Mouse (Mus musculus) stomach, postnatal 0 days (tissue): Measurements from ENCODE around the gene Stard3. TPM values are rescaled to one million over a fixed set of nuclear protein-coding genes. Genes with fewer than 3 reads are reported as not detected.

Experiments used
- ATAC-seq: fragments of 200-750 bp; cut with Nextera tagmentation; 2 replicates; pipeline ENCODE4 v1.8.0; 2017; ENCODE audit not compliant: low FRiP score, low TSS enrichment
- DNase-seq: peaks from one replicate; pipeline ENCODE4 v3.0.0-alpha.2; 2016; ENCODE audit warnings: low spot score
- H3K27ac ChIP-seq: fragments of 300-500 bp; sonication (generic); replicated peaks from 2 replicates; pipeline ENCODE4 v1.5.1; 2014; ENCODE audit warnings: mild to moderate bottlenecking, control low read depth
- H3K27me3 ChIP-seq: fragments of 300-500 bp; sonication (generic); 2 replicates; pipeline ENCODE4 v1.6.1; 2014; ENCODE audit warnings: low read length; ENCODE audit not compliant: control insufficient read depth, insufficient read depth
- H3K36me3 ChIP-seq: fragments of 300-500 bp; sonication (generic); 2 replicates; pipeline ENCODE4 v1.6.1; 2014; ENCODE audit warnings: low read length, mixed read lengths; ENCODE audit not compliant: control insufficient read depth, insufficient read depth
- H3K4me1 ChIP-seq: fragments of 300-500 bp; sonication (generic); replicated peaks from 2 replicates; pipeline ENCODE4 v1.6.1; 2014; ENCODE audit warnings: antibody characterized with exemption; ENCODE audit not compliant: control insufficient read depth, insufficient read depth
- H3K4me2 ChIP-seq: fragments of 300-500 bp; sonication (generic); replicated peaks from 2 replicates; pipeline ENCODE4 v1.6.1; 2014; ENCODE audit warnings: low read depth, mild to moderate bottlenecking, control low read depth, moderate library complexity
- H3K4me3 ChIP-seq: fragments of 300-500 bp; sonication (generic); 2 replicates; pipeline ENCODE4 v1.5.1; 2014; ENCODE audit warnings: low read depth, low read length, control low read depth
- H3K9ac ChIP-seq: fragments of 300-500 bp; sonication (generic); 2 replicates; pipeline ENCODE4 v1.6.1; 2014; ENCODE audit warnings: mild to moderate bottlenecking, low read length, control low read depth, mixed read lengths
- H3K9me3 ChIP-seq: fragments of 300-500 bp; sonication (generic); 2 replicates; pipeline ENCODE4 v1.6.1; 2016; ENCODE audit warnings: low read length; ENCODE audit not compliant: control insufficient read depth
- CTCF ChIP-seq: IDR thresholded peaks from 2 replicates; pipeline ENCODE4 v1.5.1; 2016; ENCODE audit warnings: antibody characterized with exemption, low read depth, mild to moderate bottlenecking, moderate library complexity
- EP300 ChIP-seq: optimal IDR thresholded peaks from 2 replicates; pipeline ENCODE3; 2016; ENCODE audit warnings: antibody characterized with exemption
- WGBS: fragments of 180-500 bp; shearing (Covaris S2); extraction: QIAGEN DNeasy Blood & Tissue Kit; methylation state at CpG from one replicate; pipeline ENCODE4 v1.1.7; 2014; 5-methylcytosine and 5-hydroxymethylcytosine counted together
- polyA plus RNA-seq: library from polyadenylated mRNA; unstranded; fragments of >200 nt; fragmentation: Nextera tagmentation; extraction: Ambion mirVana; gene quantifications from 2 replicates; pipeline ENCODE4 v1.2.1, GENCODE M21; 2015

Stard3 gene
- polyA plus RNA-seq, 1 experiment from 2014 or later, result 24.9 TPM

DNA sequence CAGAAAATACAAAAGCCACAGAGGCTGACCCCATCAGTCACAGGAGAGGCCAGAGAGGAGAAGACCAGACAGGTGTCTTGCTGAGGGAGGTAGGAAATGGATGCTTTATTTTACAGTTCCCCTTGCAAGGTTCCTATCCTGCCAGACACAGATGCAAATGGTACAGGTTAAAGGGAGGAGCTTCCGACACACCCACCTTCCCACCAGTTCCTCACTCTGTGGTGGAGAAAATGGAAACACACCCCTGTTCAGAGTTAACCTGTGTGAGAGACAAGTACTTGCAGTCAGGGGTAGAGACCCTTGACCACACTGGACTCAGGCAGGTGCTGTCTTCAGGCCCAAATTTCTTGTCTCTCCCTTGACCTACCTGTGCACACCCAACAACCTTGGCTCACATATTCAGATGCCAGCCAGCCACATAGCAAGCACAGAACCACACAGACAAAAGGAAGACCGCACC is 27.4 kb upstream of the Stard3 start:
- Histone ChIP-seq H3K27me3 (peaks cover 52% of the 10 kb centered on the region), H3K36me3 (no peaks in the 10 kb centered on the region), H3K27ac (no peak overlapping the region), H3K4me3 (no peak overlapping the region), H3K9ac (no peak overlapping the region), H3K4me1 (no peaks in the 10 kb centered on the region; the same call in 1 of the 2 replicates), H3K9me3 (no peaks in the 10 kb centered on the region), H3K4me2 (no peak overlapping the region)
- no peak for TF ChIP-seq CTCF
- ATAC-seq (no peak), DNase-seq (no peak)
- WGBS, result 60% methylated on average over 2 of the region's 2 CpGs

DNA sequence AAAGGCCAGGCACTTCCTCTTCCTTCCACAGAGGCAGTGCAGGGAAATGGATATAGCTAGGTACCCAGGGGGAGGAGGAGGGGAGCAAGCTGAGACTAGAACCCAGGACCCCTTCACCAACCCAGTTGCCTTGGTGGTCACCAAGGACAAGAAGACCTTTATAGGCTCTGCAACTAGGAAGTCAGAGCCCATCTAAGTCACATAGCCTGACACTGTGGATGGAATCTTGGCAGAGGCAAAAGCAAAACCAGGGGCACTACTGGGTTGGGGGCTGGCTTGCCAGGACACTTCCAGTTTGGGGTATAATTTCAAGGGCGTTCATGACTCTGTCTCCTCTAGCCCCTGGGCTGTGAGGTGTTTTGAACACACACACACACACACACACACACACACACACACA is 26.8 kb upstream of the Stard3 start:
- TF ChIP-seq EP300 (no peak), CTCF (no peak)
- WGBS, result 54% methylated on average over 1 of the region's 1 CpGs
- DNase-seq (no peak), ATAC-seq (no peak)
- Histone ChIP-seq H3K9me3 (no peaks in the 10 kb centered on the region), H3K4me1 (no peaks in the 10 kb centered on the region; the same call in 1 of the 2 replicates), H3K27ac (no peak overlapping the region), H3K9ac (no peak overlapping the region), H3K27me3 (peaks cover 55% of the 10 kb centered on the region), H3K36me3 (no peaks in the 10 kb centered on the region), H3K4me3 (no peak overlapping the region), H3K4me2 (no peak overlapping the region)

DNA sequence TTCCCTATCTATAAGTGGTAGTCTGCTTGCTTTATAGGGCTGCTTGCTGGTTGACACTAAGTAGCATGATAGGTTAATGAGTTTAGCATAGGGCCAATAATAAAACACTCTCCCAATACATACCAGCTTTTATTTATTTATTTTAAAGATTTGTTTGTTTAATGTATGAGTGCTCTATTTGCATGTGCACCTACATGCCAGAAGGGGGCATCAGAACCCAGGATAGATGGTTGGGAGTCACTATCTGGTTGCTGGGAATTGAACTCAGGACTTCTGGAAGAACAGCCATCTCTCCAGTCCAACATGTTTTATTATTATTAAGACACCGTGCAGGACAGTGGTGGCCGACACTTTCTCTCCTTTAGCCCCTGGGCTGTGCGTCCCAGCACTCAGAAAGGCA is 26.0 kb upstream of the Stard3 start:
- H3K9me3 ChIP-seq, result no peaks in the 10 kb centered on the region
- 80% methylated on average over 3 of the region's 3 CpGs for WGBS

DNA sequence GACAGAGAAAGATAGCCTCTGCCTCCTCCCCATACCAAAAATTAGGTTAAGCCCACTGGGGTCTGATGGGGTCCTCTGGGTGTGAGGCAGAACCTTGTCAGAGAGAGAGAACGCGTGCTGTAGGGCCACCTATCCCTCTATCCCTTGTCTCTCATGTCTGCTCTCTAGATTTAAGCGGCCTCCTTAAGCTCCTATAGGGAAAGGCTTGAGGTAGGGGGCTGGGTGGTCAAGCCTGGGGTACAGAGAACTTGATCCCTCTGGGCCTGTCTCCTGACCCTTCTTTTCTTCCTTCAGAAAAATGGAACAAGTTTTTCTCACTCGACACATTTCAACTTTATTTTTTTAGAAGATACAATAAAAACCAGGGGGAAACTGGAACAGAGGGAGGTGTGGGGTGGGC is 25.3 kb upstream of the Stard3 start:
- Histone ChIP-seq H3K4me2 (no peak overlapping the region), H3K9me3 (no peaks in the 10 kb centered on the region), H3K9ac (no peak overlapping the region), H3K4me1 (no peaks in the 10 kb centered on the region; the same call in 1 of the 2 replicates), H3K36me3 (no peaks in the 10 kb centered on the region), H3K27me3 (peaks cover 48% of the 10 kb centered on the region), H3K4me3 (no peak overlapping the region), H3K27ac (no peak overlapping the region)
- ATAC-seq (no peak), DNase-seq (no peak)
- 71% methylated on average over 4 of the region's 4 CpGs for WGBS
- no peak for TF ChIP-seq CTCF

More for the DNA sequence above, 26.0 kb upstream of the Stard3 start:
- TF ChIP-seq EP300 (no peak), CTCF (no peak)
- DNase-seq, result no peak
- H3K4me3 ChIP-seq, result no peak overlapping the region
- no peaks in the 10 kb centered on the region for H3K36me3 ChIP-seq
- H3K27me3 ChIP-seq, result peaks cover 54% of the 10 kb centered on the region
- no peak overlapping the region for H3K9ac ChIP-seq
- H3K27ac ChIP-seq, result no peak overlapping the region
- no peak overlapping the region for H3K4me2 ChIP-seq
- ATAC-seq, result no peak
- H3K4me1 ChIP-seq, result no peaks in the 10 kb centered on the region; the same call in 1 of the 2 replicates

DNA sequence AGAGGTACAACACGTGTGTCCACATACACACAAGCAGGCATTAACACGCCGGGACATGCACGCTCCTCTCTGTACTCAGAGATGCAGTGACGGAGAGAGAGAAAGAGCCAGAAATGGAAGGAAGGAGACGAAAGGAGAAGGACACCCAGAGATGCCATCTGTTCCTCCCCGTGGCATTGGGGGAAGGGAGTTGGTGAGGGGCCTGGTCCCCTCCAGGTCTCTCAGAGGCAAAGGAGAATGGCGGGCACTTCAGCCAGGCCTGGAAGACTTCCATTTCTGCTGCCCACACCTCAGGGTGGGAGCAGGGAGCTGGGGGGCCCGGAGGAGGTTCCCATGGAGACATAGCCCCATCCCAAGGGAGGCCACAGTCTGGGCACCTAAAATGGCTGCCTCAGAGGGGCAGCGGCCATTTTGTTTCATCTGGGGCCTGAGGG is 24.9 kb upstream of the Stard3 start:
- H3K36me3 ChIP-seq, result no peaks in the 10 kb centered on the region
- DNase-seq (no peak), ATAC-seq (no peak)
- H3K4me2 ChIP-seq, result no peak overlapping the region
- H3K27me3 ChIP-seq, result peaks cover 47% of the 10 kb centered on the region; the same call in 1 of the 2 replicates
- H3K9me3 ChIP-seq, result no peaks in the 10 kb centered on the region
- no peak overlapping the region for H3K27ac ChIP-seq
- WGBS, result 71% methylated on average over 10 of the region's 10 CpGs
- no peak overlapping the region for H3K4me3 ChIP-seq
- TF ChIP-seq EP300 (no peak), CTCF (no peak)
- H3K9ac ChIP-seq, result no peak overlapping the region
- H3K4me1 ChIP-seq, result no peaks in the 10 kb centered on the region; the same call in 1 of the 2 replicates

DNA sequence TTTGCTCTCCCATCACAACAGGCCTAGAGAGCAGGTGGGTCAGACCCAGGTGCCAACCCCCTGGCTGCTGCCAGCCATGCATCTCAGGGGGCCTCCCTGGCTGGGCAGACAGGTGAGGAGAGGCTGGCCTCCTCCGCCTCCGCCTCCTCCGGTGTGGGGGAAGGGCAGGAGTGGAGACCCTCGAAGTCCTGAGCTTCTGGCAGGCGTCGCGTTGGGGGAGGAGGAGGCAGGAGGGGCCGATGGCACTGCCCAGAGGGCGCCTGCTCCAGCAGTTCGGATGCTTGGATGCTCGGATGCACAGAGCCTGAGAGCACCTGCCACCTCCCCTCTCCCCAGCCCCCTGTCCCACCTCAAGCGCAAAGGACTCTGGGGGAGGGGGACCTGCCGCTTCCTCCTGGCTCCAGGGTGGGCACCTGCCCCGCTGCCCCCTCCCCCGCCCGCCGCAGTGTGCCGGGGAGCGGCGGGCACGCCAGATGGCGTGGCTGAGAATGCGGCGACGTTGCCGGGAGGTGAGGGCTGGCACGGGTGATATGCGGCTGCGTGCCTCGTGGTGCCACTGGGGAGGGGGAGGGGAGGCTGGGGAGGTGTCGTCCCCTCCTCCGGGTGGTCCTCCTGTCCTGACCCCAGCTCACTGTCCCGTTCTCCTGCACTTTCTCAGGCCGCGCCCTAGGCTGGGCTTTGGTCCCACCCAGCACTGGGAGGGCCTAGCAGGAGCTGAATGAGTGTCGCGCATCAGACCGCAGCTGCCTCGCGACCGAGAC is 24.0 kb upstream of the Stard3 start:
- H3K4me1 ChIP-seq, result no peaks in the 10 kb centered on the region; the same call in 1 of the 2 replicates
- H3K9me3 ChIP-seq, result no peaks in the 10 kb centered on the region
- peaks cover 43% of the 10 kb centered on the region; the same call in 1 of the 2 replicates for H3K27me3 ChIP-seq
- H3K9ac ChIP-seq, result no peak overlapping the region
- peak overlapping the region; percentile 13; the same call in 1 of the 2 replicates for H3K4me3 ChIP-seq
- peak overlapping the region; percentile 31 for H3K4me2 ChIP-seq
- no peak for ATAC-seq
- H3K27ac ChIP-seq, result no peak overlapping the region
- no peak for DNase-seq
- TF ChIP-seq CTCF (no peak), EP300 (no peak)
- no peaks in the 10 kb centered on the region for H3K36me3 ChIP-seq
- WGBS, result 3% methylated on average over 33 of the region's 41 CpGs
